Mouse (Mus musculus) liver, embryonic 15.5 days (tissue): ENCODE measurements around the gene Zbtb4. TPM values are rescaled to one million over a fixed set of nuclear protein-coding genes. Genes with fewer than 3 reads are reported as not detected.
A peak's percentile ranks its signal among the peaks of the same experiment; 100 is the strongest.

Experiments used
- ATAC-seq: fragments of 200-750 bp; cut with Nextera tagmentation; 2 replicates; pipeline ENCODE4 v1.8.0; 2017; ENCODE audit warnings: moderate number of reproducible peaks, mild to moderate bottlenecking, moderate library complexity; ENCODE audit not compliant: insufficient read depth
- H3K27ac ChIP-seq: fragments of 300-500 bp; sonication (generic); replicated peaks from 2 replicates; pipeline ENCODE4 v1.5.1; 2015; ENCODE audit warnings: mild to moderate bottlenecking, inconsistent platforms
- H3K27me3 ChIP-seq: fragments of 300-500 bp; sonication (generic); 2 replicates; pipeline ENCODE4 v1.6.1; 2015; ENCODE audit warnings: mild to moderate bottlenecking, inconsistent platforms
- H3K36me3 ChIP-seq: fragments of 300-500 bp; sonication (generic); replicated peaks from 2 replicates; pipeline ENCODE4 v1.6.1; 2015; ENCODE audit warnings: moderate library complexity, mild to moderate bottlenecking, inconsistent platforms
- H3K4me1 ChIP-seq: fragments of 300-500 bp; sonication (generic); replicated peaks from 2 replicates; pipeline ENCODE4 v1.6.1; 2015; ENCODE audit warnings: inconsistent platforms
- H3K4me2 ChIP-seq: fragments of 300-500 bp; sonication (generic); 2 replicates; pipeline ENCODE4 v1.6.1; 2015; ENCODE audit warnings: moderate library complexity, mild to moderate bottlenecking, inconsistent platforms
- H3K4me3 ChIP-seq: fragments of 300-500 bp; sonication (generic); replicated peaks from 2 replicates; pipeline ENCODE4 v1.5.1; 2015; ENCODE audit warnings: mild to moderate bottlenecking, inconsistent platforms
- H3K9ac ChIP-seq: fragments of 300-500 bp; sonication (generic); 2 replicates; pipeline ENCODE4 v1.6.1; 2015; ENCODE audit warnings: moderate library complexity, mild to moderate bottlenecking, inconsistent platforms
- H3K9me3 ChIP-seq: fragments of 300-500 bp; sonication (generic); replicated peaks from 2 replicates; pipeline ENCODE4 v1.6.1; 2016; ENCODE audit warnings: inconsistent platforms
- WGBS: fragments of 180-500 bp; shearing (Covaris S2); methylation state at CpG from one replicate; pipeline ENCODE4 v1.1.7; 2015; ENCODE audit warnings: mixed read lengths; ENCODE audit not compliant: insufficient replicate concordance; 5-methylcytosine and 5-hydroxymethylcytosine counted together
- polyA plus RNA-seq: library from polyadenylated mRNA; unstranded; fragments of >200 nt; fragmentation: Nextera tagmentation; extraction: Ambion mirVana; gene quantifications from 2 replicates; pipeline ENCODE4 v1.2.1, GENCODE M21; 2015

Zbtb4 gene
- polyA plus RNA-seq, 1 experiment from 2014 or later = 0.43 TPM

DNA sequence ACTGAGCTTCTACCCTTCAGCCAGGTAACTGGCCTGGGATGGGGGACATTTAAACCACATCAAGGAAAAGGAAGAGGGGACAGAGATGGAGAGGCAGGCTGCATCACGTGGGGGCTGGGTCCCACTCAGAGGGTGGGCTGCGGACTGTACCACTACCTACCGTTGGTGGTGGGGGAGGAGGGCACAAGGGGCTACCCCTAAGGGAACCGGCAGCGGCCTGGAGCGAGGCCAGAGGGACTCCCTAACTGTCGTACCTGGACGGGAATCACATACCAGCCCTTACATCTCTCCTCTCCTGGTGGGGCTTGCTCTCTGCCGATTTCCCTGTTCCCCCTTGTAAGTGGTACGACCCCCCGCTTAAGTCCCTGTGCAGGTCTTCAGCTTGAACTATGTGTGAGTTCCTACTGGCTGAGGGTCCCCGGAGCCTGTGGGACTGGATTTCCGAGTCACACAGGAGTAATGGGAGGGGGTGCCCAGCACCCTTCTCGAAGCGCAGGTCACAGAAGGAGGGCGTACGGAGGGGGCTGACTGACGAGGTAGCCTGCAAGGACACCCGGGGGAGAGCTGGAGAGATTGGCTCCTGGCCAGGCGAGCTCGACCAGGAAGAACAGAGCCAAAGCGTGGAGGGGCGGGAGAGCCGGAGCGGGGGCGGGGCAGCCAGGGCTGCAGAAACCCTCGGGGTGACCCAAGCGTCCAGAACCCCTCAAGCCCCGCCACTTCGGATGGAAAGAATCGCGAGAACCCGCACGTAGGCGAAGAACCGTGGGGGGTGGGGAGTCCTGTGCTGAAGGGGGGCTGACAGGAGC, 34.9 kb downstream of the Zbtb4 start:
- Histone ChIP-seq H3K27ac (no peak overlapping the region), H3K4me3 (peak overlapping the region; percentile 27), H3K36me3 (no peaks in the 10 kb centered on the region), H3K4me2 (peak overlapping the region; percentile 51), H3K9me3 (no peaks in the 10 kb centered on the region), H3K9ac (no peak overlapping the region), H3K27me3 (peaks cover 100% of the 10 kb centered on the region), H3K4me1 (peaks cover 54% of the 10 kb centered on the region)
- no peak for ATAC-seq
- WGBS = under 1% methylated on average over 36 of the region's 36 CpGs

DNA sequence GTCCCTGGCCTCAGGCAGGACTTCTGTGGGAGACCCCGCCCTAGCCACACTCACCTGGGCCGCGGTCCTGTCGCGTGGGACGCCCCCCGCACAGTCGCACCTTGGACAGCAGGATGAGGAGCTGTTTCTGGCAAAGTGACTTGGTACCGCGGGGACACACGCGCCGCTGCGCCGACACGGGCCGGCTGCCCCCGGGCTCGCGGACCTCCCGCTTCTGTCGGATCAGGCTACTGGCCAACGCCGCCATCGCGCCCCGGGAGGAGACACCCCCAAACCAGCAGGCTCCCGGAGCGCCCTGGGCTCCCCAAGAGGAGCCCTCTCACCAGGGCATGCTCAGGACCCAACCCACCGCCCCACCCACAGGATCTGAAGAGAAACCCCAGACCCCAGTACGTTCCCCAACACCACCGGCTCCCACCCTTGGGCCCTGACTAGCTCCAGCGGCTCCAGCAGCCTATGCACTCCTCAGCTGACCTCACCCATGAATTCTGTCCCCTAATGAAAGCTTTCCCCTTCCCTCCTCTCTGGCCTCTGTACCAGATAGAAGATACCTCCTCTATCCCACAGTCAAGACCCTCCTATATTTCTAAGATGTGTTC, 35.8 kb downstream of the Zbtb4 start, which contains the start of gene Fgf11:
Fgf11 (minus strand) TSS at position 479 of the 599 bp plus-strand sequence.
- H3K4me1 ChIP-seq = peaks cover 49% of the 10 kb centered on the region
- H3K4me3 ChIP-seq = peak within 1 kb of the TSS; percentile 54
- no peak within 1 kb of the TSS for H3K27ac ChIP-seq

GRCm38 (mm10) chr11:69802648-69803105, 37.0 kb downstream of the Zbtb4 start:
- WGBS = under 1% methylated on average over 33 of the region's 33 CpGs
- ATAC-seq = 0 out of 2 replicates have a peak, but pooled peaks have one; percentile 11
- peaks cover 100% of the 10 kb centered on the region for H3K27me3 ChIP-seq

More for the DNA sequence above, 35.8 kb downstream of the Zbtb4 start, which contains the start of gene Fgf11:
- ATAC-seq = no peak
- H3K36me3 ChIP-seq = no peaks in the 10 kb centered on the region
- no peaks in the 10 kb centered on the region for H3K9me3 ChIP-seq
- WGBS = 3% methylated on average over 33 of the region's 33 CpGs
- peak within 1 kb of the TSS; percentile 78 for H3K4me2 ChIP-seq
- H3K27me3 ChIP-seq = peaks cover 100% of the 10 kb centered on the region
- peak within 1 kb of the TSS; percentile 49 for H3K9ac ChIP-seq

GRCm38 (mm10) chr11:69803328-69803727, 37.6 kb downstream of the Zbtb4 start:
- H3K27me3 ChIP-seq = peaks cover 98% of the 10 kb centered on the region
- H3K4me2 ChIP-seq = peak overlapping the region; percentile 78
- no peaks in the 10 kb centered on the region for H3K9me3 ChIP-seq
- peak overlapping the region; percentile 62; the same call in 1 of the 2 replicates for H3K27ac ChIP-seq
- peak overlapping the region; percentile 47; the same call in 1 of the 2 replicates for H3K9ac ChIP-seq
- no peaks in the 10 kb centered on the region for H3K36me3 ChIP-seq
- H3K4me1 ChIP-seq = peaks cover 49% of the 10 kb centered on the region
- peak overlapping the region; percentile 54 for H3K4me3 ChIP-seq
- peak; percentile 42 for ATAC-seq
- 3% methylated on average over 12 of the region's 12 CpGs for WGBS

More at GRCm38 (mm10) chr11:69802648-69803105, 37.0 kb downstream of the Zbtb4 start:
- H3K4me1 ChIP-seq = peaks cover 49% of the 10 kb centered on the region
- peak overlapping the region; percentile 78 for H3K4me2 ChIP-seq
- H3K9me3 ChIP-seq = no peaks in the 10 kb centered on the region
- peak overlapping the region; percentile 54 for H3K4me3 ChIP-seq
- H3K27ac ChIP-seq = no peak overlapping the region
- no peaks in the 10 kb centered on the region for H3K36me3 ChIP-seq
- peak overlapping the region; percentile 49 for H3K9ac ChIP-seq

DNA sequence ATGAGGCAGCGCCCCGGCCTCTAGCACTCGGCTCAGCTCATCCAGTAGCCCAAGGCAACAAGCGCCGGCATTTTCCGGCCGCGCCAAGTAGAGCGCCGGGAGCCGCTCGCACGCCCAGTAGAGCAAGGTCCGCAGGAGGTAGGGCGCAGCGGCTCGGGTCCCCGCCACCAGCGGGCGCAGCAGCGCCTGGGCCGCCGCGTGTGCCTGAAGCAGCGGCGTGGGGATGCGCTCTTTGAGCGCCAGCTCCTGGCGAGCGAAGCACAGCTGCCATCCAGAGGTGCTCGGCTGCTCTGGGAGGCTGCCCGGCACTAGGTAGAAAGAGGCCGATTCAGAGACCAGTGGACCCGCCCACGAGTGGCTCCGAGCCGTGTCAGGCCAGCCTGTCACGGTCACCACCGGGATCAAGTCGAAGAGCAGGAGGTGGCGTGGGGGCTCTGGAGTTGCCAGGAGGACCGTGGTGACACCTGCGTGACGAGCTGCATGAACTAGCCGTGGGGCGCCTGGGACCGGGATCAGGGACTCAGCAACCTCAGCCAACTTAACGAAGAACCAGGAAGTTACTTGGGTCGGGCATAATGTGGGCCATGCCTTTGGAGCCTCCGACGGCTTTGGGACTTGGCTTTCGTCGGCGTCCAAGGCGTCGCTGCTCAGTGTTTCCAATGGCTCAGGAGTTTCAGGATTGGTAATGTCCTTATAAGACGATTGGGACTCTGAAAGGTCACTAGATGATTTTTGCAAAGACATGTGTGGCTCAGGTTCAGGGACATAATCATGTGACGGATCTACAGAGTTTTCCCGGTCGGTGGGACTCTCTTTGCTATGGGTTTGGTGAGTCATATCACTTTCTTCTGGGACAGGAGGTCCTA, 38.3 kb downstream of the Zbtb4 start:
- peaks cover 93% of the 10 kb centered on the region for H3K27me3 ChIP-seq
- WGBS = 2% methylated on average over 60 of the region's 60 CpGs
- H3K36me3 ChIP-seq = no peaks in the 10 kb centered on the region
- H3K4me2 ChIP-seq = peak overlapping the region; percentile 78
- ATAC-seq = peak; percentile 64
- peak overlapping the region; percentile 54 for H3K4me3 ChIP-seq
- peak overlapping the region; percentile 62; the same call in 1 of the 2 replicates for H3K27ac ChIP-seq
- H3K4me1 ChIP-seq = peaks cover 49% of the 10 kb centered on the region
- no peaks in the 10 kb centered on the region for H3K9me3 ChIP-seq
- peak overlapping the region; percentile 47; the same call in 1 of the 2 replicates for H3K9ac ChIP-seq

GRCm38 (mm10) chr11:69804652-69804940, 38.9 kb downstream of the Zbtb4 start:
- Histone ChIP-seq H3K27me3 (peaks cover 93% of the 10 kb centered on the region), H3K9me3 (no peaks in the 10 kb centered on the region), H3K4me1 (peaks cover 49% of the 10 kb centered on the region), H3K4me3 (peak overlapping the region; percentile 11; the same call in 1 of the 2 replicates), H3K4me2 (peak overlapping the region; percentile 78; the same call in 1 of the 2 replicates), H3K9ac (0 out of 2 replicates have a peak overlapping the region, but pooled peaks have one; percentile 47), H3K27ac (no peak overlapping the region), H3K36me3 (no peaks in the 10 kb centered on the region)
- ATAC-seq = no peak
- 21% methylated on average over 12 of the region's 12 CpGs for WGBS

DNA sequence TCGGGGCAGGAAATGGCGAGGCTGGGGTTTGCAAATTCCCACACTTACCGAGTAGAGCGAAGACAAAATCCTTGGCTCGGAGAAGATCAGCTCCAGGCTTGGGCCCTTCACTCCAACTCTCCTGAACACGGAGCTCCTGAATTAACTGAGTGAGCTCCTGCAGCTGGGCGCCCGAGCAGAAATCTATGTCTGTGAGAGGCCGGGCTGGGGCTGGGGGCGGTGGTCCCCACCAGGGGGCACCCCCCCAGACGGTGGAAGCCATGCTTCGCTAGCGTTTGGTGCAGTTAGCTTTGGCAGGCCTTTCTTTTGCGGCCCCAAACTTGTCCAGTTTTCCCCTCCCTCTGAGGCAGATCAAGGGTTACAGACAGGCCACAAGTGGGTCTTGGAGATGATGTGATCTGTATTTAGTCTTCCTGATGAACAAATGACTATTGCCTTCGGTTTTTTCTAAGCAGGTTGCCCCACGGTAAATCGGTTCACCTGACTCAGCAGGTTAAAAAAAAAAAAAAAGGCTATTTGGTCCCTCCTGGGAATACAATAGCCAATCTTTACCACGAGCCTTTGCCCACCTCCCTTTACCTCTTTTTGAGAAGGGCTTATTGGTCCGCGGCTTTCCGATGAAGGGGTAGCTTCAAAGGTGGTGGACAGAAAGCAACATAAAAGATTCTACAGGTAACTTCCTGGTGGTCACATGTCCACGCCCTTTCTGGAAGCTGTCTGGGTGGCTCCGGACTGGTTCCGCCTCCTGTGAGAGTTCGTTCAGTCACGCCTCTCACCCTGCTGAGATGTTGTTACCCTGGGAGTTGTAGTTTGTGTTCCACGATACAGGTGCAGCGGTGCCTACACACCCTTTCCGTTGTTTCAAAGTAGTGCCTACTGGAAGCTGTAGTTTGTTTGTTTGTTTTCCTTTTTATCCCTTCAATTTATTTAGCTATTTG, 39.5 kb downstream of the Zbtb4 start, which contains the start of gene Tmem102:
Tmem102 (minus strand) TSS at position 653 of the 938 bp plus-strand sequence.
- Histone ChIP-seq H3K9ac (0 out of 2 replicates have a peak within 1 kb of the TSS, but pooled peaks have one; percentile 47), H3K27me3 (peaks cover 91% of the 10 kb centered on the region), H3K27ac (no peak within 1 kb of the TSS), H3K4me3 (peak within 1 kb of the TSS; percentile 11; the same call in 1 of the 2 replicates), H3K4me1 (peaks cover 46% of the 10 kb centered on the region), H3K36me3 (no peaks in the 10 kb centered on the region), H3K9me3 (no peaks in the 10 kb centered on the region), H3K4me2 (peak within 1 kb of the TSS; percentile 78)
- no peak for ATAC-seq
- 22% methylated on average over 29 of the region's 29 CpGs for WGBS

- Histone ChIP-seq H3K27ac (no peak overlapping the region), H3K4me1 (peaks cover 35% of the 10 kb centered on the region), H3K4me3 (no peak overlapping the region), H3K9me3 (no peaks in the 10 kb centered on the region), H3K27me3 (peaks cover 91% of the 10 kb centered on the region), H3K9ac (no peak overlapping the region), H3K36me3 (no peaks in the 10 kb centered on the region), H3K4me2 (no peak overlapping the region)
- no peak for ATAC-seq
- 73% methylated on average over 4 of the region's 4 CpGs for WGBS
These were observed 40.7 kb downstream of the Zbtb4 start for GRCm38 (mm10) chr11:69806378-69806777.

GRCm38 (mm10) chr11:69807641-69808040, 41.9 kb downstream of the Zbtb4 start:
- Histone ChIP-seq H3K4me3 (no peak overlapping the region), H3K9ac (no peak overlapping the region), H3K4me2 (no peak overlapping the region), H3K9me3 (no peaks in the 10 kb centered on the region), H3K27ac (no peak overlapping the region), H3K27me3 (peaks cover 87% of the 10 kb centered on the region), H3K36me3 (no peaks in the 10 kb centered on the region), H3K4me1 (peaks cover 24% of the 10 kb centered on the region)
- 71% methylated on average over 2 of the region's 2 CpGs for WGBS
- no peak for ATAC-seq

- H3K9ac ChIP-seq = no peak overlapping the region
- H3K4me1 ChIP-seq = no peaks in the 10 kb centered on the region
- no peak overlapping the region for H3K4me3 ChIP-seq
- H3K36me3 ChIP-seq = no peaks in the 10 kb centered on the region
- H3K9me3 ChIP-seq = no peaks in the 10 kb centered on the region
- H3K4me2 ChIP-seq = no peak overlapping the region
- H3K27ac ChIP-seq = no peak overlapping the region
- ATAC-seq = no peak
- peaks cover 81% of the 10 kb centered on the region for H3K27me3 ChIP-seq
These were observed 44.6 kb downstream of the Zbtb4 start for GRCm38 (mm10) chr11:69810280-69810679.
